Mouse (Mus musculus): ENCODE results near the gene Bloc1s5. TPM values are rescaled to one million over a fixed set of nuclear protein-coding genes. Genes with fewer than 3 reads are reported as not detected.

The Bloc1s5 gene
- polyA plus RNA-seq, 1 experiment from 2014 or later: 20.3 TPM

GRCm38 (mm10) chr13:38597076-38597475, 37.8 kb downstream of the Bloc1s5 start:
- Histone ChIP-seq H3K27ac (ENCODE audit: low read depth, low read length) (no peak overlapping the region), H3K4me3 (ENCODE audit: low read depth, low read length) (no peak overlapping the region), H3K4me2 (no peak overlapping the region), H3K9ac (ENCODE audit: low read depth, low read length) (no peak overlapping the region), H3K4me1 (replicated peaks; ENCODE audit: control insufficient read depth, insufficient read depth, low read length) (no peaks in the 10 kb centered on the region; the same call in 1 of the 2 replicates), H3K36me3 (ENCODE audit: control insufficient read depth, insufficient read depth, low read length) (no peaks in the 10 kb centered on the region), H3K9me3 (ENCODE audit: control insufficient read depth, low read length) (no peaks in the 10 kb centered on the region), H3K27me3 (replicated peaks; ENCODE audit: control insufficient read depth, insufficient read depth, low read length) (no peaks in the 10 kb centered on the region)
- ATAC-seq (replicated peaks; ENCODE audit: low FRiP score) (no peak), DNase-seq (ENCODE audit: low spot score) (no peak)
- 68% methylated on average over 3 of the region's 3 CpGs for WGBS

- ATAC-seq (replicated peaks; ENCODE audit: low FRiP score) (no peak), DNase-seq (ENCODE audit: low spot score) (no peak)
- no peak overlapping the region for H3K9ac ChIP-seq (ENCODE audit: low read depth, low read length)
- H3K4me3 ChIP-seq (ENCODE audit: low read depth, low read length): no peak overlapping the region
- H3K4me2 ChIP-seq: no peak overlapping the region
- no peaks in the 10 kb centered on the region for H3K36me3 ChIP-seq (ENCODE audit: control insufficient read depth, insufficient read depth, low read length)
- no peak overlapping the region for H3K27ac ChIP-seq (ENCODE audit: low read depth, low read length)
- 82% methylated on average over 4 of the region's 4 CpGs for WGBS
- no peaks in the 10 kb centered on the region for H3K9me3 ChIP-seq (ENCODE audit: control insufficient read depth, low read length)
- no peaks in the 10 kb centered on the region for H3K27me3 ChIP-seq (replicated peaks; ENCODE audit: control insufficient read depth, insufficient read depth, low read length)
- no peaks in the 10 kb centered on the region; the same call in 1 of the 2 replicates for H3K4me1 ChIP-seq (replicated peaks; ENCODE audit: control insufficient read depth, insufficient read depth, low read length)
Observed at GRCm38 (mm10) chr13:38596461-38596860, 38.4 kb downstream of the Bloc1s5 start.

GRCm38 (mm10) chr13:38593114-38593513, 41.8 kb downstream of the Bloc1s5 start:
- DNase-seq (ENCODE audit: low spot score): no peak
- H3K9ac ChIP-seq (ENCODE audit: low read depth, low read length): no peak overlapping the region
- no peak overlapping the region for H3K27ac ChIP-seq (ENCODE audit: low read depth, low read length)
- no peaks in the 10 kb centered on the region for H3K36me3 ChIP-seq (ENCODE audit: control insufficient read depth, insufficient read depth, low read length)
- H3K4me2 ChIP-seq: no peak overlapping the region
- no peak overlapping the region for H3K4me3 ChIP-seq (ENCODE audit: low read depth, low read length)
- no peaks in the 10 kb centered on the region for H3K27me3 ChIP-seq (replicated peaks; ENCODE audit: control insufficient read depth, insufficient read depth, low read length)
- H3K9me3 ChIP-seq (ENCODE audit: control insufficient read depth, low read length): no peaks in the 10 kb centered on the region
- WGBS: 38% methylated on average over 6 of the region's 6 CpGs
- no peak for ATAC-seq (replicated peaks; ENCODE audit: low FRiP score)
- H3K4me1 ChIP-seq (replicated peaks; ENCODE audit: control insufficient read depth, insufficient read depth, low read length): no peaks in the 10 kb centered on the region; the same call in 1 of the 2 replicates

GRCm38 (mm10) chr13:38587350-38587749, 47.6 kb downstream of the Bloc1s5 start:
- Histone ChIP-seq H3K9ac (ENCODE audit: low read depth, low read length) (no peak overlapping the region), H3K4me1 (replicated peaks; ENCODE audit: control insufficient read depth, insufficient read depth, low read length) (no peaks in the 10 kb centered on the region), H3K4me3 (ENCODE audit: low read depth, low read length) (no peak overlapping the region), H3K36me3 (ENCODE audit: control insufficient read depth, insufficient read depth, low read length) (no peaks in the 10 kb centered on the region), H3K4me2 (no peak overlapping the region), H3K27ac (ENCODE audit: low read depth, low read length) (no peak overlapping the region), H3K27me3 (replicated peaks; ENCODE audit: control insufficient read depth, insufficient read depth, low read length) (no peaks in the 10 kb centered on the region), H3K9me3 (ENCODE audit: control insufficient read depth, low read length) (no peaks in the 10 kb centered on the region)
- 87% methylated on average over 5 of the region's 5 CpGs for WGBS
- DNase-seq (ENCODE audit: low spot score): no peak
- ATAC-seq (replicated peaks; ENCODE audit: low FRiP score): no peak

- WGBS: 64% methylated on average over 4 of the region's 4 CpGs
- H3K9me3 ChIP-seq (ENCODE audit: control insufficient read depth, low read length): no peaks in the 10 kb centered on the region
- no peak overlapping the region for H3K4me2 ChIP-seq
- no peak overlapping the region for H3K4me3 ChIP-seq (ENCODE audit: low read depth, low read length)
- no peak for ATAC-seq (replicated peaks; ENCODE audit: low FRiP score)
- DNase-seq (ENCODE audit: low spot score): no peak
- H3K36me3 ChIP-seq (ENCODE audit: control insufficient read depth, insufficient read depth, low read length): no peaks in the 10 kb centered on the region
- no peaks in the 10 kb centered on the region for H3K27me3 ChIP-seq (replicated peaks; ENCODE audit: control insufficient read depth, insufficient read depth, low read length)
- H3K4me1 ChIP-seq (replicated peaks; ENCODE audit: control insufficient read depth, insufficient read depth, low read length): no peaks in the 10 kb centered on the region
- no peak overlapping the region for H3K9ac ChIP-seq (ENCODE audit: low read depth, low read length)
- no peak overlapping the region for H3K27ac ChIP-seq (ENCODE audit: low read depth, low read length)
Observed at GRCm38 (mm10) chr13:38586451-38586850, 48.5 kb downstream of the Bloc1s5 start.

GRCm38 (mm10) chr13:38582768-38583167, 52.1 kb downstream of the Bloc1s5 start:
- H3K9me3 ChIP-seq (ENCODE audit: control insufficient read depth, low read length): no peaks in the 10 kb centered on the region
- H3K27ac ChIP-seq (ENCODE audit: low read depth, low read length): no peak overlapping the region
- DNase-seq (ENCODE audit: low spot score) (no peak), ATAC-seq (replicated peaks; ENCODE audit: low FRiP score) (no peak)
- no peak overlapping the region for H3K4me2 ChIP-seq
- H3K9ac ChIP-seq (ENCODE audit: low read depth, low read length): no peak overlapping the region
- H3K4me1 ChIP-seq (replicated peaks; ENCODE audit: control insufficient read depth, insufficient read depth, low read length): peaks cover 5% of the 10 kb centered on the region; the same call in 1 of the 2 replicates
- H3K4me3 ChIP-seq (ENCODE audit: low read depth, low read length): no peak overlapping the region
- 77% methylated on average over 3 of the region's 3 CpGs for WGBS
- H3K36me3 ChIP-seq (ENCODE audit: control insufficient read depth, insufficient read depth, low read length): no peaks in the 10 kb centered on the region
- H3K27me3 ChIP-seq (replicated peaks; ENCODE audit: control insufficient read depth, insufficient read depth, low read length): no peaks in the 10 kb centered on the region

- Histone ChIP-seq H3K9me3 (ENCODE audit: control insufficient read depth, low read length) (no peaks in the 10 kb centered on the region), H3K4me1 (replicated peaks; ENCODE audit: control insufficient read depth, insufficient read depth, low read length) (peaks cover 5% of the 10 kb centered on the region; the same call in 1 of the 2 replicates), H3K27me3 (replicated peaks; ENCODE audit: control insufficient read depth, insufficient read depth, low read length) (no peaks in the 10 kb centered on the region), H3K4me2 (peak overlapping the region; percentile 63), H3K4me3 (ENCODE audit: low read depth, low read length) (peak overlapping the region; percentile 35), H3K36me3 (ENCODE audit: control insufficient read depth, insufficient read depth, low read length) (no peaks in the 10 kb centered on the region), H3K9ac (ENCODE audit: low read depth, low read length) (no peak overlapping the region), H3K27ac (ENCODE audit: low read depth, low read length) (no peak overlapping the region)
- peak; percentile 60 for DNase-seq (ENCODE audit: low spot score)
- peak; percentile 79 for ATAC-seq (replicated peaks; ENCODE audit: low FRiP score)
- 44% methylated on average over 11 of the region's 11 CpGs for WGBS
Observed at GRCm38 (mm10) chr13:38580601-38581457, 54.1 kb downstream of the Bloc1s5 start.

GRCm38 (mm10) chr13:38579971-38580600, 54.8 kb downstream of the Bloc1s5 start:
- DNase-seq (ENCODE audit: low spot score) (no peak), ATAC-seq (replicated peaks; ENCODE audit: low FRiP score) (no peak)
- no peaks in the 10 kb centered on the region for H3K27me3 ChIP-seq (replicated peaks; ENCODE audit: control insufficient read depth, insufficient read depth, low read length)
- H3K4me3 ChIP-seq (ENCODE audit: low read depth, low read length): peak overlapping the region; percentile 35
- WGBS: 34% methylated on average over 25 of the region's 25 CpGs
- no peak overlapping the region for H3K27ac ChIP-seq (ENCODE audit: low read depth, low read length)
- no peaks in the 10 kb centered on the region for H3K9me3 ChIP-seq (ENCODE audit: control insufficient read depth, low read length)
- peaks cover 5% of the 10 kb centered on the region; the same call in 1 of the 2 replicates for H3K4me1 ChIP-seq (replicated peaks; ENCODE audit: control insufficient read depth, insufficient read depth, low read length)
- no peak overlapping the region for H3K9ac ChIP-seq (ENCODE audit: low read depth, low read length)
- H3K4me2 ChIP-seq: peak overlapping the region; percentile 63
- H3K36me3 ChIP-seq (ENCODE audit: control insufficient read depth, insufficient read depth, low read length): no peaks in the 10 kb centered on the region
